Mouse (Mus musculus) forelimb bud, embryonic 11.5 days (tissue): ENCODE data around the gene Morn3.
"Not testable (repeated sequence)": the region's sequence is repeated elsewhere in the genome, so short reads cannot be mapped to it uniquely, and the experiment has no call there.

Experiments used
- DNase-seq: peaks from one replicate; pipeline ENCODE4 v3.0.0-alpha.2; 2012; ENCODE audit warnings: low read depth, low spot score

Gene Morn3

GRCm38 (mm10) chr5:123046916-123047315, at the start of gene Morn3:
Gene Morn3, minus strand, starts transcription at chr5:123047016.
- DNase-seq: no peak

GRCm38 (mm10) chr5:123096299-123096698, 49.5 kb upstream of the Morn3 start:
- no peak for DNase-seq

GRCm38 (mm10) chr5:123094238-123094991, 47.6 kb upstream of the Morn3 start:
- DNase-seq: no peak

GRCm38 (mm10) chr5:123093077-123093633, 46.3 kb upstream of the Morn3 start:
- no peak for DNase-seq

- DNase-seq: no peak
These were observed 43.9 kb upstream of the Morn3 start for GRCm38 (mm10) chr5:123090560-123091306.

GRCm38 (mm10) chr5:123088784-123089183, 42.0 kb upstream of the Morn3 start:
- DNase-seq: no peak

GRCm38 (mm10) chr5:123086501-123086900, 39.7 kb upstream of the Morn3 start:
- DNase-seq: no peak

- DNase-seq: no peak
These were observed 36.7 kb upstream of the Morn3 start for GRCm38 (mm10) chr5:123083340-123084050.

- no peak for DNase-seq
These were observed 33.7 kb upstream of the Morn3 start for GRCm38 (mm10) chr5:123080510-123080909.

GRCm38 (mm10) chr5:123080041-123080440, 33.2 kb upstream of the Morn3 start:
- peak; percentile 45 for DNase-seq

- no peak for DNase-seq
These were observed 32.8 kb upstream of the Morn3 start for GRCm38 (mm10) chr5:123079568-123079967.

- peak; percentile 34 for DNase-seq
These were observed 29.8 kb upstream of the Morn3 start for GRCm38 (mm10) chr5:123076419-123077281.

- peak; percentile 87 for DNase-seq
These were observed 29.0 kb upstream of the Morn3 start for GRCm38 (mm10) chr5:123075576-123076418.

GRCm38 (mm10) chr5:123068714-123069113, 21.9 kb upstream of the Morn3 start:
- DNase-seq: no peak

GRCm38 (mm10) chr5:123068115-123068514, 21.3 kb upstream of the Morn3 start, which contains the start of gene Tmem120b:
Gene Tmem120b, plus strand, starts transcription at chr5:123068415.
- DNase-seq: no peak

- DNase-seq: peak; percentile 66
These were observed 20.7 kb upstream of the Morn3 start for GRCm38 (mm10) chr5:123067395-123067995.

- DNase-seq: peak; percentile 86
These were observed 17.4 kb upstream of the Morn3 start for GRCm38 (mm10) chr5:123064207-123064606.

- no peak for DNase-seq
These were observed 16.3 kb upstream of the Morn3 start for GRCm38 (mm10) chr5:123063141-123063540.

- not testable (repeated sequence) for DNase-seq
These were observed 14.6 kb upstream of the Morn3 start for GRCm38 (mm10) chr5:123061402-123061749.
